In the genomic region with DNA sequence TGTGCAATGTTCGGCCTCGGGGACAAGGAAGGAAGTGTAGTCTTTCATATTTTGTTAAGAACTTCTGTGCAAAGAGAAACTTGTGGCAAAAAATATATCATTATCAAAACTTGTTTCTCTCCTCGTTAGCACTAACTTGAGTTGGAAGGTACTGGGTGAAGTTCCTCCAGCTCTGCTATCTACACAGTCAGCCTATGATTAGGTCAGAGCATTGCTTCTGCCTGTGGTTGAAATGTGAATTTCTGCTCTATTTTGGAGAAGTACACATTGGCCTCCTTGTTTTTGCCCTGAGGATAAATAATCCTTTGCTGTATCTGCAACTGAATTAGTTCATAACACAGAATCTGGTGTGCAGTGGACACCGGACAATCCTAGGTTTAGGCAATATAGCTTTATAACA, we compare ENCODE assay signal across 28 mouse cellular contexts.
DNase-seq lines count a peak whose midpoint lies in the region; ATAC-seq lines count a peak whose summit lies in the region.
"Had no signal": no experiment of that assay in that cellular context is flagged by ENCODE, and none has a peak within 500 bp of the region (broad histone marks: within the 10 kb centered on the region; RNA-seq: fewer than 3 reads in every experiment).

No protein-coding gene starts in this region.

- H3K4me2 ChIP-seq in liver, embryonic 11.5 days = peak overlapping the region; percentile 53
- H3K4me2 ChIP-seq in liver, embryonic 15.5 days = peak overlapping the region; percentile 50
- H3K4me2 ChIP-seq: embryonic facial prominence, embryonic 15.5 days; limb, embryonic 13.5 days; lung, embryonic 14.5 days had no signal

- peak overlapping the region; percentile 69 for H3K27ac ChIP-seq in liver, embryonic 11.5 days (ENCODE audit: low read depth, low read length)
- H3K27ac ChIP-seq in liver, embryonic 15.5 days (replicated peaks) = peak overlapping the region; percentile 60
- H3K27ac ChIP-seq: embryonic facial prominence, embryonic 10.5 days; embryonic facial prominence, embryonic 15.5 days; layer of hippocampus, adult 2 months; limb, embryonic 13.5 days; stomach, postnatal 0 days had no signal

- no peaks in the 10 kb centered on the region for H3K9me3 ChIP-seq in liver, embryonic 11.5 days (ENCODE audit: control insufficient read depth, low read length)
- H3K9me3 ChIP-seq in liver, embryonic 15.5 days (replicated peaks) = no peaks in the 10 kb centered on the region
- H3K9me3 ChIP-seq: embryonic facial prominence, embryonic 10.5 days; embryonic facial prominence, embryonic 15.5 days; limb, embryonic 13.5 days had no signal

- 58% methylated on average over 4 of the region's 4 CpGs for WGBS in liver, embryonic 11.5 days
- WGBS in liver, embryonic 15.5 days (ENCODE audit: insufficient replicate concordance) = 17% methylated on average over 4 of the region's 4 CpGs

- DNase-seq in liver, embryonic 11.5 days (ENCODE audit: low spot score) = no peak
- DNase-seq in liver = no peak
- DNase-seq in adrenal gland, postnatal 4 days (ENCODE audit: low spot score in 2 of 2) = no peak
- no peak for DNase-seq in embryo, embryonic 11 days
- no peak for DNase-seq in frontal cortex, adult 2 months (ENCODE audit: extremely low spot score in 1 of 2, low spot score in 1 of 2)
- DNase-seq: adrenal gland, adult 8-10 months; cerebellum, adult 11 months; cerebellum, postnatal 10 days; heart, postnatal 14 days; kidney, adult 2 months; kidney, postnatal 36 days; lung, postnatal 14 days; midbrain, embryonic 14.5 days; retina, postnatal 1 day; right cerebral cortex, postnatal 25 days; thymus, adult 18-20 months; thymus, postnatal 25 days had no signal

- H3K27me3 ChIP-seq in liver, embryonic 11.5 days (replicated peaks; ENCODE audit: control insufficient read depth, insufficient read depth, low read length) = no peaks in the 10 kb centered on the region
- no peaks in the 10 kb centered on the region for H3K27me3 ChIP-seq in liver, embryonic 15.5 days
- H3K27me3 ChIP-seq: embryonic facial prominence, embryonic 15.5 days; limb, embryonic 13.5 days had no signal

- H3K4me3 ChIP-seq in liver, embryonic 11.5 days (ENCODE audit: low read depth, low read length) = no peak overlapping the region
- no peak overlapping the region for H3K4me3 ChIP-seq in liver, embryonic 15.5 days (replicated peaks)
- H3K4me3 ChIP-seq: embryonic facial prominence, embryonic 10.5 days; embryonic facial prominence, embryonic 15.5 days; layer of hippocampus, adult 2 months; limb, embryonic 13.5 days had no signal

- H3K9ac ChIP-seq in liver, embryonic 11.5 days (ENCODE audit: low read depth, low read length) = no peak overlapping the region
- H3K9ac ChIP-seq in liver, embryonic 15.5 days = no peak overlapping the region
- H3K9ac ChIP-seq: embryonic facial prominence, embryonic 15.5 days; limb, embryonic 13.5 days; lung, embryonic 14.5 days had no signal

- H3K4me1 ChIP-seq in liver, embryonic 11.5 days (replicated peaks; ENCODE audit: control insufficient read depth, insufficient read depth, low read length) = peaks cover 9% of the 10 kb centered on the region; the same call in 1 of the 2 replicates
- H3K4me1 ChIP-seq in liver, embryonic 15.5 days (replicated peaks) = peaks cover 22% of the 10 kb centered on the region

- peak; percentile 85 for ATAC-seq in liver, embryonic 11.5 days (replicated peaks; ENCODE audit: low FRiP score)
- peak; percentile 71 for ATAC-seq in granulocyte monocyte progenitor cell, adult 5-6 weeks (replicated peaks; ENCODE audit: poor library complexity, severe bottlenecking)
- ATAC-seq in liver, embryonic 15.5 days (ENCODE audit: insufficient read depth) = peak; percentile 82
- ATAC-seq in megakaryocyte progenitor cell, adult 5-6 weeks (replicated peaks; ENCODE audit: poor library complexity) = peak; percentile 64
- ATAC-seq: forebrain, embryonic 14.5 days; hindbrain, embryonic 16.5 days had no signal

- H3K36me3 ChIP-seq in liver, embryonic 11.5 days (ENCODE audit: control insufficient read depth, insufficient read depth, low read length) = no peaks in the 10 kb centered on the region
- no peaks in the 10 kb centered on the region for H3K36me3 ChIP-seq in liver, embryonic 15.5 days (replicated peaks)
- H3K36me3 ChIP-seq: embryonic facial prominence, embryonic 10.5 days; embryonic facial prominence, embryonic 15.5 days; limb, embryonic 13.5 days had no signal
